Mouse (Mus musculus): ENCODE data around the gene Obsl1. TPM values are rescaled to one million over a fixed set of nuclear protein-coding genes. Genes with fewer than 3 reads are reported as not detected.

Gene Obsl1
- total and polyA plus RNA-seq, 3 experiments: 0.47 to 0.84 TPM; not detected in 1

DNA sequence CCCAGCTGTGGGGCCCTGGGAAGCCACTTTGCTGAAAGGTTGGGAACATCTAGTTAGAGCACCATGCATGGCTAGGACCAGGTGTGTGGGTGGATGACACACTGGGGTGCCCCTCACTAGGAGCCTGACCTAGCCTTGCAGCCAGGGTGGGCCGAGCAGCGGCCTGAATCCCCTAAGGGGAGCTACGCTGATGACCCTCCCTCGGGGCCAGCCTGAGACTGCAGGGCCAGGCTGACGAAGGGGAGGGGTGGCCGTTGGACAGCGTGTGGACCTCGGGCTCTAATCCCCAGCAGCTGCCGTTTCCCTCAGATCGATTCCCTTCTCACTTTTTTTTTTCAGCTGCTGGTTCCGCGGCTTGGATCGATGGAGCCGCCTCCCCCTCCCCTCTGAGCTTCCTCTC, 57.3 kb downstream of the Obsl1 start:
- Histone ChIP-seq H3K4me3 (replicated peaks in 1 of 3; ENCODE audit: low read depth in 2 of 3, low read length in 2 of 3, poor library complexity in 1 of 3) (no peak overlapping the region), H3K27me3 (replicated peaks) (peaks cover 76% of the 10 kb centered on the region), H3K4me1 (ENCODE audit: control insufficient read depth in 1 of 2, insufficient read depth in 2 of 2) (peaks cover 18 to 32% of the 10 kb centered on the region in 2 experiments), H3K36me3 (replicated peaks in 1 of 2; ENCODE audit: control insufficient read depth in 1 of 2, insufficient read depth in 1 of 2, low read length in 1 of 2) (peaks cover 0 to 2% of the 10 kb centered on the region in 2 experiments), H3K4me2 (ENCODE audit: insufficient read depth, low read depth, poor library complexity, severe bottlenecking) (no peak overlapping the region), H3K27ac (ENCODE audit: insufficient read depth, low read depth) (no peak overlapping the region), H3K79me2 (replicated peaks; ENCODE audit: control insufficient read depth, extremely low read depth, insufficient read depth, poor library complexity, severe bottlenecking) (no peaks in the 10 kb centered on the region), H3K9me3 (replicated peaks; ENCODE audit: low read length) (no peaks in the 10 kb centered on the region), H3K9ac (ENCODE audit: insufficient read depth, low read depth) (no peak overlapping the region)
- DNase-seq (ENCODE audit: extremely low read depth): no peak
- in situ Hi-C loops (cut with MboI; ENCODE audit: low pct_ligation_motif_present, low pct_unique_long_range_greater_than_20kb, low sequenced_read_pairs): no loop called here
- dilution Hi-C loops (cut with MboI; ENCODE audit: extremely low pct_ligation_motif_present, extremely low pct_unique_long_range_greater_than_20kb, low sequenced_read_pairs): no loop called here
- TF ChIP-seq ZMIZ1 (IDR thresholded peaks at IDR 0.05; ENCODE audit: low read depth, low read length) (no peak), KAT2A (IDR thresholded peaks at IDR 0.05; ENCODE audit: insufficient replicate concordance, low read length) (no peak), TCF12 (IDR thresholded peaks at IDR 0.05; ENCODE audit: low read depth, low read length) (no peak), TBP (conservative IDR thresholded peaks at IDR 0.05; ENCODE audit: low read depth, low read length) (no peak), EP300 (IDR thresholded peaks at IDR 0.05; ENCODE audit: low read length) (no peak), NRF1 (IDR thresholded peaks at IDR 0.05; ENCODE audit: low read depth, low read length) (no peak), RAD21 (IDR thresholded peaks at IDR 0.05; ENCODE audit: low read depth, low read length) (no peak), SIN3A (IDR thresholded peaks at IDR 0.05; ENCODE audit: low read length) (no peak), USF1 (IDR thresholded peaks at IDR 0.05; ENCODE audit: low read depth, low read length) (no peak), JUN (IDR thresholded peaks at IDR 0.05; ENCODE audit: insufficient read depth, low read depth, low read length) (no peak), RCOR1 (conservative IDR thresholded peaks at IDR 0.05; ENCODE audit: low read depth, low read length) (no peak)

DNA sequence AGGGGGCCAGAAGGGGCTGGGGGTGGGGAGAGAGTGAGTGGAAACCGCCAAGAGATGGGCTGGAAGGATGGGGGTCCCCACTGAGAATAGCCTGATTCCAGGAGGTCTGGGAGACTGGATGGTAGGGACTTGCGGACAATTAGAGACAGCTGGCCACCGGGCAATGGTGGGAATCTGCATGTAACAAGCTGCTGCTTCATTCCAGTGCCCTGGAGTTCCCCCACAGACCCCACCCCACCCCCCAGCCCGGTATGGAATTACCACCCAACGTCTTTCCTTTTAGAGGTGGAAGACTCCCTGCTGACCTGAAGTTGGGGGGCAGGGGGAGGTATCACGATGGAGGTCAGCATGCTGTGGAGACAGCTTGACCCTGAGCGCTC, 58.2 kb downstream of the Obsl1 start:
- peaks cover 18 to 32% of the 10 kb centered on the region in 2 experiments for H3K4me1 ChIP-seq (ENCODE audit: control insufficient read depth in 1 of 2, insufficient read depth in 2 of 2)
- dilution Hi-C loops (cut with MboI; ENCODE audit: extremely low pct_ligation_motif_present, extremely low pct_unique_long_range_greater_than_20kb, low sequenced_read_pairs): no loop called here
- no peak overlapping the region for H3K9ac ChIP-seq (ENCODE audit: insufficient read depth, low read depth)
- peaks cover 3 to 11% of the 10 kb centered on the region in 2 experiments for H3K36me3 ChIP-seq (replicated peaks in 1 of 2; ENCODE audit: control insufficient read depth in 1 of 2, insufficient read depth in 1 of 2, low read length in 1 of 2)
- peak overlapping the region; percentile 17 for H3K4me2 ChIP-seq (ENCODE audit: insufficient read depth, low read depth, poor library complexity, severe bottlenecking)
- in situ Hi-C loops (cut with MboI; ENCODE audit: low pct_ligation_motif_present, low pct_unique_long_range_greater_than_20kb, low sequenced_read_pairs): no loop called here
- no peak overlapping the region for H3K27ac ChIP-seq (ENCODE audit: insufficient read depth, low read depth)
- no peak for TF ChIP-seq IRF4 (IDR thresholded peaks at IDR 0.05; ENCODE audit: low read depth, low read length)
- TF ChIP-seq RAD21 (IDR thresholded peaks at IDR 0.05; ENCODE audit: low read depth, low read length): no peak
- no peak for TF ChIP-seq EP300 (IDR thresholded peaks at IDR 0.05; ENCODE audit: low read length)
- TF ChIP-seq RCOR1 (conservative IDR thresholded peaks at IDR 0.05; ENCODE audit: low read depth, low read length): no peak
- TF ChIP-seq MYC (IDR thresholded peaks at IDR 0.05; ENCODE audit: low read depth, low read length): no peak
- TF ChIP-seq GABPA (IDR thresholded peaks at IDR 0.05; ENCODE audit: insufficient replicate concordance, low read depth, low read length): no peak
- TF ChIP-seq NRF1 (IDR thresholded peaks at IDR 0.05; ENCODE audit: low read depth, low read length): no peak
- no peak for TF ChIP-seq ELF1 (IDR thresholded peaks at IDR 0.05; ENCODE audit: low read depth, low read length)
- TF ChIP-seq MAZ (IDR thresholded peaks at IDR 0.05; ENCODE audit: low read depth, low read length): no peak
- TF ChIP-seq MEF2A (IDR thresholded peaks at IDR 0.05; ENCODE audit: borderline replicate concordance, low read depth, low read length): no peak
- TF ChIP-seq USF1 (IDR thresholded peaks at IDR 0.05; ENCODE audit: low read depth, low read length): no peak
- TF ChIP-seq CHD2 (IDR thresholded peaks at IDR 0.05; ENCODE audit: low read length): no peak
- no peak for DNase-seq (ENCODE audit: extremely low read depth)
- H3K9me3 ChIP-seq (replicated peaks; ENCODE audit: low read length): no peaks in the 10 kb centered on the region
- H3K27me3 ChIP-seq (replicated peaks): peaks cover 67% of the 10 kb centered on the region
- H3K4me3 ChIP-seq (replicated peaks in 1 of 3; ENCODE audit: low read depth in 2 of 3, low read length in 2 of 3, poor library complexity in 1 of 3): no peak overlapping the region
- H3K79me2 ChIP-seq (replicated peaks; ENCODE audit: control insufficient read depth, extremely low read depth, insufficient read depth, poor library complexity, severe bottlenecking): no peaks in the 10 kb centered on the region
